Mouse (Mus musculus) left cerebral cortex, postnatal 25 days (tissue): ENCODE data around the gene Kdelr3. TPM values are rescaled to one million over a fixed set of nuclear protein-coding genes. Genes with fewer than 3 reads are reported as not detected.

Source experiments
- DNase-seq, 2 experiments: peaks; one replicate each; pipeline ENCODE4 v3.0.0; 2022; ENCODE audit warnings: low spot score in 2 of 2, mixed read lengths in 1 of 2
- intact Hi-C: fragments of 180-260 bp; cut with DNase I; formaldehyde crosslinking; loops from one replicate; pipeline ENCODE4 v1.15.1; 2025
- microRNA-seq, 2 experiments: library from miRNA; unstranded; fragments of <30 nt; microRNA quantifications; one replicate each; pipeline ENCODE4 v1.2.0; 2022
- total RNA-seq, 2 experiments: library from RNA; stranded (reverse); gene quantifications; 2 replicates each; pipeline ENCODE4 v1.2.3; 2021

Kdelr3 gene
- total RNA-seq, 2 experiments from 2014 or later = 0.41 to 0.55 TPM

DNA sequence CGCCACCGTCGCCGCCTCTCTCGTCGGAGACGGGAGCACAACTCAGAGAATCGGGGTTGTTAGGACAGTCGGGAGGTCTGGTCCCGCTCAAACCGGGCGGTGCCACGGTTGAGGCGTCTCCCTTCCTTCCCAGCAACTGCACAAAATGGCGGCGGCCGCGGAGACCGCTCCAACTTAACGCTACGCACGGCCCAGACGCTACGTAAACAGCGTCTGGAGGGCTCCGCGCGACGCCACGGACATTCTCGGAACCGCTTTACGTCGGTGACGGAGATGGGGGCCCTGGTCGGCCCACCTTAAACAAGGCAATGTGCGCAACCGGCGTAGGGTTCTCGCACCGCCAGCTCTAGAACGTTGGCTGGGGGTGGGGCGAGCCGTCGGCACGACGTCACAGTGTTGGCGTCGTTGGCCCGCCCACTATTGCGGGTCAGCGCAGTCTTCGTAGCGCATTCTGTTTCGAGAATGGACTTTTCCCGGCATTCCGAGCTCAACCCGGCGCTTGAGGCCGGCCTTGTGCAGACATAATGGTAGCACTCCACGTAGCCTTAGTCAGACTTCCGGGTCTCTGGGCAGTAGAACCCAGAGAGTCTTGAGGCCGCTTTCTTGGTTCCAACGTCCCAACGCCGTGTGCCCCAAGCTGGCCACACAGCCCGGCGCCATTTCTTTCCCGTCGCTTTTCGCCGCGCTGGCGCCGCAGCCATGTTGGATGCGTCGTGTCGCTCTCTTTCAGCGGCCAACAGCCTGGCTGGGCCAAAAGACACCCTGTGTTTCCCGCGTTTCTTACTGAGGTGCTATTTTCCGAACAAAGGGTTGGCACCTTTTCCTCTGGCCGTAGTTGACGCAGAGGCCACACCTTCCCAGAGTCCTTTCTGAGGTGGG is 30.4 kb downstream of the Kdelr3 start, which contains the start of gene Ddx17:
Gene Ddx17, minus strand, starts transcription at position 332 of the 879 bp plus-strand sequence.
- DNase-seq = peak; percentile 99
- intact Hi-C loops = loop anchor here (1.0 to 2.0 kb wide), 3 partner anchors 31 to 58 kb away; partner anchors contain the start of gene Dmc1

DNA sequence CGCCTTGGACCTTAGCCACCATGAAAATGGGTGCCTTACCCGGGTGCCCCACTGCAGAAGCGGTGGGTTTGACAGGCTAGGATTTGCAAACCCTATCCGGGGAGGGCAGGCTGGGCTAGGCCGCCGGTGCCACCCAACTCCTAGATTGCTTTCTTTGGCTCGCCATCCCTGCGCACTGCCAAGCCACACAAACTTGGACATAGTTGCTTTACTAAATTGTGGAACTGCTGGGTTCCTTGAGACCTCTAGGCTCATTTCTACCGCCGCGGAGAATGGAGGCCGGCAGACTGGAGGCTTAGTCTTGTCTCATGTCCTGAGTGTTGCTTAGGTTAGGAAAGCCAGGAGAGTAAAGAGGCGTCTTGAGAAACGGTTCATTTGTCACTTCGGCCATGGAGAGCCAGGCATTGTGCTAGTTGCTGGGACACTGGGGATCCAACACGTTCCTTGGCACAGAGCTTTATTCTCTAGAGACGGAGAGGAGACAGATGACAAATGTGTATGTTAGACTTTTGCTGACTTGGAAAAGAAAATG is 31.1 kb downstream of the Kdelr3 start:
- intact Hi-C loops = loop anchor here (2.0 kb wide), 2 partner anchors 37 to 57 kb away; partner anchors contain the start of gene Dmc1
- DNase-seq = no peak

- intact Hi-C loops = no loop called here
- DNase-seq = no peak
Observed at GRCm38 (mm10) chr15:79548226-79548625, 32.0 kb downstream of the Kdelr3 start.

- intact Hi-C loops = no loop called here
Observed at GRCm38 (mm10) chr15:79552566-79552965, 36.4 kb downstream of the Kdelr3 start.

GRCm38 (mm10) chr15:79559649-79560048 is 43.4 kb downstream of the Kdelr3 start:
- intact Hi-C loops = loop anchor here (5.0 kb wide), 1 partner anchor 48 kb away; the partner anchor contains the start of gene Dmc1
- no peak for DNase-seq

More at GRCm38 (mm10) chr15:79552566-79552965, 36.4 kb downstream of the Kdelr3 start:
- no peak for DNase-seq

GRCm38 (mm10) chr15:79562417-79562816 is 46.2 kb downstream of the Kdelr3 start:
- DNase-seq = peak; percentile 58 to 89
- intact Hi-C loops = loop anchor here (1.0 to 5.0 kb wide), 2 partner anchors 14 to 45 kb away; partner anchors contain the start of gene Dmc1

- DNase-seq = peak in 1 of 2 experiments; percentile 67
- intact Hi-C loops = loop anchor here (1.0 kb wide), 1 partner anchor 13 kb away; no protein-coding TSS in a partner anchor
Observed at GRCm38 (mm10) chr15:79575543-79576222, 59.5 kb downstream of the Kdelr3 start.

- intact Hi-C loops = loop anchor here (1.0 kb wide), 2 partner anchors 15 to 31 kb away; partner anchors contain the start of gene Ddx17
- no peak for DNase-seq
Observed at GRCm38 (mm10) chr15:79576947-79577346, 60.7 kb downstream of the Kdelr3 start.

Small RNA genes within 50 kb of the gene (microRNA-seq; reads per million reads assigned to microRNA genes)
- gene Gm44302 = 0 reads per million in 2 experiments

Other genes starting within 250 kb of the Kdelr3 start
- 1 to 10 TPM; 2.3 to 3.7 TPM for gene Baiap2l2, start 230.9 kb upstream of the Kdelr3 start, total RNA-seq
- 10 to 100 TPM; 20.6 to 22.4 TPM for gene Pla2g6, start 188.0 kb upstream of the Kdelr3 start, total RNA-seq
- gene Maff, start 169.8 kb upstream of the Kdelr3 start, total RNA-seq = 1 to 10 TPM; 1.3 to 1.8 TPM
- 10 to 100 TPM; 57.2 to 67.5 TPM for gene Tmem184b, start 112.8 kb upstream of the Kdelr3 start, total RNA-seq
- gene Csnk1e, start 60.8 kb upstream of the Kdelr3 start, total RNA-seq = 100 to 1,000 TPM; 133 to 141 TPM
- gene Kcnj4, start 11.2 kb upstream of the Kdelr3 start, total RNA-seq = 100 to 1,000 TPM; 187 to 209 TPM
- gene Ddx17, start 30.3 kb downstream of the Kdelr3 start, total RNA-seq = 100 to 1,000 TPM; 319 to 348 TPM
- gene Dmc1, start 88.7 kb downstream of the Kdelr3 start, total RNA-seq = 1 to 10 TPM; 1.2 TPM
- gene Fam227a, start 142.5 kb downstream of the Kdelr3 start, total RNA-seq = 10 to 100 TPM in 1 of 2 experiments, 1 to 10 TPM in 1; 7.7 to 10.9 TPM
- gene Cby1, start 142.8 kb downstream of the Kdelr3 start, total RNA-seq = 10 to 100 TPM; 51.2 to 53.6 TPM
- 100 to 1,000 TPM in 1 of 2 experiments, 10 to 100 TPM in 1; 97.8 to 100 TPM for gene Tomm22, start 154.4 kb downstream of the Kdelr3 start, total RNA-seq
- gene Josd1, start 171.5 kb downstream of the Kdelr3 start, total RNA-seq = 10 to 100 TPM; 71.7 to 71.8 TPM
- 10 to 100 TPM; 42.5 to 47.7 TPM for gene Gtpbp1, start 174.4 kb downstream of the Kdelr3 start, total RNA-seq
- 10 to 100 TPM; 26.3 to 43.4 TPM for gene Sun2, start 226.1 kb downstream of the Kdelr3 start, total RNA-seq